Mouse (Mus musculus): ENCODE data around the gene Shisa3. TPM values are rescaled to one million over a fixed set of nuclear protein-coding genes. Genes with fewer than 3 reads are reported as not detected.

The Shisa3 gene
- polyA plus RNA-seq, 1 experiment, result not detected

DNA sequence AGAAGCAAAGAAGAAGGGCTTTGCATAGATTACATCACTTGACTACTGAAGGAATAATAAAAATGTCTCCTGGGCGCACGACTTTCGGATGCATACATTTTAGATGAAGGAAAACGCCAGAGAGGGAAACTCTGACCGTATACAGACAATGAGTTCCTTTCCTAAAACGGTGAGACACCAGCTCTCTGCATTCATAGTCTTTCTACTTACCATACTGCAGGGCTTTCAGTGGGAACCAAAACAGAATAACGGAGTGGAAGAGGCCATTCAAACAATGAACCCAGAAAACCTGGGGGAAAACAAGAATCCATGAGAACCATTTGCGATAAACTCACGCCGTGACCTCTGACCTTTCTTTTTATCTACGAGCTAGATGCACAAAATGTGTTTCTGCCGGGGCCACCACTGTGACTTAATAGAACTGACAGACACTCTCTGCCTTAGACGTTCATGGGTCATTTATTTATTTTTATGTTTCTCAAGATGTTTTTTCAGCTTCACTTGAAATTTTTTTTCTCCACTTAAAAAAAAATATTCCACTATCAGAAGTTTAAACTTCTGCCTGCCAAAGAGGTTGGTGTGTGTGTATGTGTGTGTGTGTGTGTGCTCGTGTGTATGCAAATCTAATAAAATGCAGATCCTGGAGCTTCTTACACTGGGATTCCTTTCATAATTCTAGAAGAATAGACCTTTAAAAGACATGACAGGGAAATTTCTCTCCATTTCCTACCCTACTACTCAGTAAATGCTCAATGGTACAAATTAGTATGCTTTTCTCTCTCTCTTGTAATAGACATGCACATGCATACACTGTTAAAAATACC lies 48.2 kb downstream of the Shisa3 start:
- Histone ChIP-seq H3ac (ENCODE audit: control insufficient read depth, insufficient read length, low read depth) (no peak overlapping the region), H3K27me3 (ENCODE audit: control insufficient read depth, insufficient read depth, insufficient read length) (no peaks in the 10 kb centered on the region), H3K79me3 (ENCODE audit: low read depth) (no peaks in the 10 kb centered on the region), H3K36me3 (ENCODE audit: control insufficient read depth, insufficient read depth) (no peaks in the 10 kb centered on the region), H3K79me2 (ENCODE audit: control insufficient read depth, insufficient read depth) (no peaks in the 10 kb centered on the region), H3K4me3 (ENCODE audit: insufficient read depth, poor library complexity, severe bottlenecking) (no peak overlapping the region)
- TF ChIP-seq CEBPB (IDR thresholded peaks at IDR 0.05; ENCODE audit: low read depth), result no peak
- no peak for TF ChIP-seq FOSL1 (IDR thresholded peaks at IDR 0.05; ENCODE audit: insufficient read depth, low read length, poor library complexity, severe bottlenecking)
- no peak for TF ChIP-seq MYOG (IDR thresholded peaks at IDR 0.05; ENCODE audit: control insufficient read depth, extremely low read depth, insufficient read length)
- TF ChIP-seq MAX (IDR thresholded peaks at IDR 0.05), result no peak
- TF ChIP-seq USF1 (IDR thresholded peaks at IDR 0.05; ENCODE audit: low read depth), result no peak
- TF ChIP-seq MYOD1 (IDR thresholded peaks at IDR 0.05; ENCODE audit: control insufficient read depth, insufficient read length, low read depth), result no peak
- no peak for TF ChIP-seq CTCF (IDR thresholded peaks at IDR 0.05; ENCODE audit: control insufficient read depth, insufficient read depth, insufficient read length)

DNA sequence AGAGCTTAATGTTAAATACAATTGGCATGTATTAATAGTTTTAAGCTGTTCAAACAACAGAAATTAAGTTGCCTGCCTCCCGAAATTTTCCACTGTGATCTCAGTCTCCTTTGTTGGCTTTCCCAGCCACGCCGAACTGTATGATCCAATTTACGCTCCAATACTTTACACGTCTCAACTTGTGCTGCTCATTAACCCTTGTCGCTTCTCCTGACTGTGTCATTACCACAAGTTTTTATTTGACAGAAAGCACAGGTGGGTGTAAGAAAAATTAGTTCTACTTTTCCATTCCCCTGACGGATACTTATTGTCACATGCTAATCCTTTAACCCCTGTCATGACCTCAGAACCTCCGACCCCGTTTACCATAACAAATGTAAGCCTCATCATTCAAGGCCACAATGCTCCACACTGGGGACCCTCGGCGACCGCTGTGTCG lies 49.2 kb downstream of the Shisa3 start:
- Histone ChIP-seq H3K36me3 (ENCODE audit: control insufficient read depth, insufficient read depth) (no peaks in the 10 kb centered on the region), H3ac (ENCODE audit: control insufficient read depth, insufficient read length, low read depth) (no peak overlapping the region)

DNA sequence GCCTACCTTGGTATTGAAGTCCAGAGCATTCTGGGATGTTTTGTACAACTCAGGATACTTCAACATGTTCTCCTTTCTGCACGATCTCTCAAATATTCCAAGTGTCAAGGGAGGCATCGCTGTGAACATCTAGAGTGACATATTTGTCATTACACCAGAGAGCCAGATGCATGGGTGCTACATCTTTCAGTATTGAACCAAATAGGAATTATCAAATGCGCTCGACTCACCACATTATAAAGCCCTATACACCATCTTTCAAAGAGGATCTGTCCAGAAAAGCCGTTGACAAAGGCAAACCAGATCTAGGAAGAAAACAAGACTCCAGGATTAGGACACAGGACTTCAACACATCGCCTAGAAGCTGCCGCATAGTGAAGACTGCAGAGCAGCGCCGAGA lies 52.2 kb downstream of the Shisa3 start:
- H3ac ChIP-seq (ENCODE audit: control insufficient read depth, insufficient read length, low read depth), result no peak overlapping the region
- H3K27me3 ChIP-seq (ENCODE audit: control insufficient read depth, insufficient read depth, insufficient read length), result no peaks in the 10 kb centered on the region
- no peaks in the 10 kb centered on the region for H3K79me2 ChIP-seq (ENCODE audit: control insufficient read depth, insufficient read depth)
- no peak overlapping the region for H3K4me3 ChIP-seq (ENCODE audit: insufficient read depth, poor library complexity, severe bottlenecking)
- TF ChIP-seq MYOG (IDR thresholded peaks at IDR 0.05; ENCODE audit: control insufficient read depth, extremely low read depth, insufficient read length) (no peak), FOSL1 (IDR thresholded peaks at IDR 0.05; ENCODE audit: insufficient read depth, low read length, poor library complexity, severe bottlenecking) (no peak), MAX (IDR thresholded peaks at IDR 0.05) (no peak), MYOD1 (IDR thresholded peaks at IDR 0.05; ENCODE audit: control insufficient read depth, insufficient read length, low read depth) (no peak)
- H3K79me3 ChIP-seq (ENCODE audit: low read depth), result no peaks in the 10 kb centered on the region
- no peaks in the 10 kb centered on the region for H3K36me3 ChIP-seq (ENCODE audit: control insufficient read depth, insufficient read depth)

More for the DNA sequence above, 49.2 kb downstream of the Shisa3 start:
- H3K79me3 ChIP-seq (ENCODE audit: low read depth), result no peaks in the 10 kb centered on the region
- no peak overlapping the region for H3K4me3 ChIP-seq (ENCODE audit: insufficient read depth, poor library complexity, severe bottlenecking)
- H3K27me3 ChIP-seq (ENCODE audit: control insufficient read depth, insufficient read depth, insufficient read length), result no peaks in the 10 kb centered on the region
- TF ChIP-seq FOSL1 (IDR thresholded peaks at IDR 0.05; ENCODE audit: insufficient read depth, low read length, poor library complexity, severe bottlenecking), result no peak
- no peak for TF ChIP-seq MYOD1 (IDR thresholded peaks at IDR 0.05; ENCODE audit: control insufficient read depth, insufficient read length, low read depth)
- no peak for TF ChIP-seq MAX (IDR thresholded peaks at IDR 0.05)
- no peak for TF ChIP-seq USF1 (IDR thresholded peaks at IDR 0.05; ENCODE audit: low read depth)
- TF ChIP-seq MYOG (IDR thresholded peaks at IDR 0.05; ENCODE audit: control insufficient read depth, extremely low read depth, insufficient read length), result no peak
- TF ChIP-seq CEBPB (IDR thresholded peaks at IDR 0.05; ENCODE audit: low read depth), result no peak
- H3K79me2 ChIP-seq (ENCODE audit: control insufficient read depth, insufficient read depth), result no peaks in the 10 kb centered on the region

DNA sequence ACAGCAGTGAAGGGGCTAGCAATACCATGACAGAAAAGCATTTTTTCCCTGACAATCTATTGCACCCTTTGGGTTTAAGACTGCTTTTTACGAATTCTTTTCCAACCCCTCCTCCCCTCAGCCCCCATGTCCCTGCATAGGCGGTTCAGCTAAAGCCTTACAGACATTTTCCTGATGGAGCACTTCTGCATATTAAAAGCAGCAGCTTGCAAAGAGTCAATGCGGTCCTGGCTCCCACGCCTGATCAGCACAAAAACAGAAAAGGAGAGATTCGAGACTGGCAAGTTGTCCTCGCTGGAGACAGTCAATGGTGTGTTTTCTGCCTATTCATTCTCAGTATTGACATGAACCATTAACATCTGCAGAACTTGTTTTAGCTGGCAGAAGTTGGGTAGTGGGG lies 55.0 kb downstream of the Shisa3 start:
- Histone ChIP-seq H3K79me2 (ENCODE audit: control insufficient read depth, insufficient read depth) (no peaks in the 10 kb centered on the region), H3K79me3 (ENCODE audit: low read depth) (no peaks in the 10 kb centered on the region), H3K27me3 (ENCODE audit: control insufficient read depth, insufficient read depth, insufficient read length) (no peaks in the 10 kb centered on the region), H3K36me3 (ENCODE audit: control insufficient read depth, insufficient read depth) (no peaks in the 10 kb centered on the region), H3ac (ENCODE audit: control insufficient read depth, insufficient read length, low read depth) (no peak overlapping the region), H3K4me3 (ENCODE audit: insufficient read depth, poor library complexity, severe bottlenecking) (no peak overlapping the region)
- TF ChIP-seq MYOD1 (IDR thresholded peaks at IDR 0.05; ENCODE audit: control insufficient read depth, insufficient read length, low read depth) (no peak), USF1 (IDR thresholded peaks at IDR 0.05; ENCODE audit: low read depth) (no peak), FOSL1 (IDR thresholded peaks at IDR 0.05; ENCODE audit: insufficient read depth, low read length, poor library complexity, severe bottlenecking) (no peak), MYOG (IDR thresholded peaks at IDR 0.05; ENCODE audit: control insufficient read depth, extremely low read depth, insufficient read length) (no peak), MAX (IDR thresholded peaks at IDR 0.05) (no peak), CTCF (IDR thresholded peaks at IDR 0.05; ENCODE audit: control insufficient read depth, insufficient read depth, insufficient read length) (no peak), CEBPB (IDR thresholded peaks at IDR 0.05; ENCODE audit: low read depth) (no peak)

DNA sequence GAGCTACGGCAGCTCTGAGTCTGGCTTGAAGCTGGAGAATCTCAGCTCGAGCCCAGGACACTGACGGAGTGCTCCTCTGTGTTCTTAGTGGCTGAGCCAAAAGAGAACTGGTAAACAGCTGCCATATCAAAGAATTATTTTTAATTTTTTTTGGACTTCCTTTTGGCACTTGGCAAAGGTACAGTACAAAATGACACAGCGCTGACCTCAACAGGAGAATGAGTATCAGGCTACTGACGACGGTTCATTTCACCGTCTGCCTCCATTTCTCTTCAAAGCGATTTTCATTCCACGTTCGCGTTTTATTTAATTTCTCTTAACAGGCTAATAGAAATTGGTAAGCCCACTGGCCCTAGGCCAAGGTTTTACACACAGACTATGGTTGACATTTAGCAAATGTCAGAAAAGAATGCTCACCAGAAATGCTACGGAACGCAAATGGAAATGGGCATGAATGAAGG lies 61.8 kb downstream of the Shisa3 start:
- Histone ChIP-seq H3K27me3 (ENCODE audit: control insufficient read depth, insufficient read depth, insufficient read length) (no peaks in the 10 kb centered on the region), H3K36me3 (ENCODE audit: control insufficient read depth, insufficient read depth) (no peaks in the 10 kb centered on the region), H3K79me3 (ENCODE audit: low read depth) (no peaks in the 10 kb centered on the region), H3ac (ENCODE audit: control insufficient read depth, insufficient read length, low read depth) (no peak overlapping the region), H3K4me3 (ENCODE audit: insufficient read depth, poor library complexity, severe bottlenecking) (no peak overlapping the region), H3K79me2 (ENCODE audit: control insufficient read depth, insufficient read depth) (no peaks in the 10 kb centered on the region)
- TF ChIP-seq CTCF (IDR thresholded peaks at IDR 0.05; ENCODE audit: control insufficient read depth, insufficient read depth, insufficient read length), result no peak
- no peak for TF ChIP-seq USF1 (IDR thresholded peaks at IDR 0.05; ENCODE audit: low read depth)
- no peak for TF ChIP-seq MYOD1 (IDR thresholded peaks at IDR 0.05; ENCODE audit: control insufficient read depth, insufficient read length, low read depth)

DNA sequence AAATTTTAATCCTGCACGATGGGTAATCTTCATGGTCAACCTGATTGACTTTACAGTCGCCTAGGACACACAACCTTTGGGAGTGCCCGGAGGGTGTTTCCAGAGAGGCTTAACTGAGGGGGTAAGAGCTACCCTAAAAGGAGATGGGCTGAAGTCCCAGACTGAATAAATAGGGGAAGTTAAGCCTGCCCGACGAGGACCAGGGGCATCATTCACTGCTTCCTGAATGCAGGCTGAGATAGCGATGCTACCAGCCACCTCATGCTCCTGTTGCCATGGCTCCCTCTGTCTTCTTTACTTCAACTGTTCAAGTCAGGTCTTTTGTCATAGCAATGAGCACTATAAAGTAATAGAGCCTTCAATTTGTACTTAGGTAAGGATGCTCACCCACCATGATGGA lies 62.5 kb downstream of the Shisa3 start:
- H3K79me3 ChIP-seq (ENCODE audit: low read depth), result no peaks in the 10 kb centered on the region
- H3K79me2 ChIP-seq (ENCODE audit: control insufficient read depth, insufficient read depth), result no peaks in the 10 kb centered on the region
- TF ChIP-seq CTCF (IDR thresholded peaks at IDR 0.05; ENCODE audit: control insufficient read depth, insufficient read depth, insufficient read length) (no peak), USF1 (IDR thresholded peaks at IDR 0.05; ENCODE audit: low read depth) (no peak), MYOG (IDR thresholded peaks at IDR 0.05; ENCODE audit: control insufficient read depth, extremely low read depth, insufficient read length) (no peak), CEBPB (IDR thresholded peaks at IDR 0.05; ENCODE audit: low read depth) (no peak)
- H3K4me3 ChIP-seq (ENCODE audit: insufficient read depth, poor library complexity, severe bottlenecking), result no peak overlapping the region
- H3K27me3 ChIP-seq (ENCODE audit: control insufficient read depth, insufficient read depth, insufficient read length), result no peaks in the 10 kb centered on the region
- H3ac ChIP-seq (ENCODE audit: control insufficient read depth, insufficient read length, low read depth), result no peak overlapping the region
- H3K36me3 ChIP-seq (ENCODE audit: control insufficient read depth, insufficient read depth), result no peaks in the 10 kb centered on the region
